Mouse (Mus musculus) kidney, adult 18-20 months (tissue): ENCODE data around the gene Tti1.

Experiments
- DNase-seq: peaks from one replicate; pipeline ENCODE4 v3.0.0; 2021

The Tti1 gene

GRCm38 (mm10) chr2:158037571-158037970, 9.3 kb upstream of the Tti1 start:
- DNase-seq: no peak

DNA sequence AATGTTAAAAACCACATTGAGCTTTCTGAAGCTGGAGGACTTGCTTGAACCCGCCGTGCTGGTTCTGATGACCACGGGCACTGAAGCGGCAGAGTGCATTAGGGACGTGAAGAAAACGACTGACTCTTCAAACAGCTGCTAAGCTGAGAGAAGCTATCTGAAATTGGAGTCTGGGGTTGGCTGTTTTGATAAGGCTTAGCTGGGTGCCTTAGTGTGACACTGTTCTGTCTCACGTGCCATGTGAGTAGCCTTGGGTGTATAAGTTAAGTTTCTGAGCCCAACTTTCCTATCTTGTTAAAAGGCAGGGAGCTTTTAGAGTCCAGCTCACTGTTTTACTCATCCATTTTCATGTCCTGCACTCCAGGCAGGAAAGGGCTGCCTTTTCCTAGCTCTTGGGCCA, 8.7 kb upstream of the Tti1 start:
- no peak for DNase-seq

DNA sequence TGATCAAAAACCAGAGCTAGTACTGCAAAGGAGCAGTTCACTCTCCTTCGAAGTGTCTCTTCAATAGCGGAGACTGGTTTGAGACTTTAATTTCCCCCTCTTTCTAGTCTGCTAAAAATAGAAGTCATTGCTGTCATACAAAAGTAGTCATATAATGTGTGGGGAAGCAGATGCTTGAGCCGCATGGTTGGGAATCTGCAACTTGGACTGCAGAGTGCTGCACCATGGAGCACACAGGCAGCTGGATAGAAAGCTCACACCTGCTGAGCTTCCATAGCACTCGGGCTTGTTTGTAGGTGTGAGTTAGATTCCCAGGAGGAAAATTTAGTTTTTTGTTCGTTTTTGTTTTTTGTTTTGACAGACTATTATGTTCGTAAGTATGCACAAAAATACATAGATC, 8.2 kb upstream of the Tti1 start:
- no peak for DNase-seq

GRCm38 (mm10) chr2:158035813-158036212, 7.6 kb upstream of the Tti1 start:
- no peak for DNase-seq

GRCm38 (mm10) chr2:158030007-158030406, 1.8 kb upstream of the Tti1 start:
- DNase-seq: no peak

GRCm38 (mm10) chr2:158027855-158028353, 329 bp downstream of the Tti1 start:
- no peak for DNase-seq

GRCm38 (mm10) chr2:158017330-158017729, 10.9 kb downstream of the Tti1 start:
- DNase-seq: no peak

DNA sequence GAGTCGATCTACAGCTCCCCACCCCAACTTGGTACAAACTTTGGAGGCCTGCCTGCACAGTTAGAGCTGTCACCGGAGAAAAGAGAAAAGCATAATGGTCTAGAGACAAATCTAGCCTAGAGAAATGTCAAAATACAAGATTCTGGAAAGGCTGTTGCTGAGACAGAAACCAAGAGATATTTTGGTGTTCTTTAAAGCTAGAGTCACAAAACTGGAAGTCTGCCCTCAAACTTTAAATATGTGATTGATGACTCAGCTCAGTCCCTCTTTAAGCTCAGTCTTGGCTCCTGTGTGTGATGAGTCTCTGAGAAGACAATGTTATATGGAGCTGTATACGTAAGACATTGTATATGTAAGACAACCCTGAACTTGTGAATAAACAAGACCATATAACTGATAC, 15.6 kb downstream of the Tti1 start:
- DNase-seq: no peak

DNA sequence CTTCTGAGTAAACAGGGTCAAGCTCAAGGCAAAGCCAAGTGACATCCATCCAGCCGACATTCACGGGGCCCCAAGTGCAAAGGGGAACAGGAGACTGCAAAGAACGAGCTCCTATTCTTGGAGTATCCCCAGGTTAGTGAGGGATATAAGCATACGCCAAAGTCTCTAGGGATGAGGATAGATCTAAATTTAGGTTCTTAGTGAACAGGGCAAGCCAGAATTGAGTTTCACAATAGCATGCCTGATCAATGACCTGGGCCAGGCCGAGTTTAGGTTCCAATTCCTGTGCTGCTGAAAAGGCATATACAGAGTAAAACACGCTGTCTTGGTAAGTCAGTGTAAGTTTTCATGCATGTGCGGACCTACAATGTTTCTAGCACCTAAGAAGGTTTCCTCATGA, 18.9 kb downstream of the Tti1 start:
- no peak for DNase-seq

GRCm38 (mm10) chr2:158005641-158006040, 22.6 kb downstream of the Tti1 start:
- no peak for DNase-seq

GRCm38 (mm10) chr2:158004620-158005019, 23.6 kb downstream of the Tti1 start:
- no peak for DNase-seq

GRCm38 (mm10) chr2:157998817-157999216, 29.4 kb downstream of the Tti1 start:
- DNase-seq: no peak

GRCm38 (mm10) chr2:157992501-157992900, 35.7 kb downstream of the Tti1 start:
- DNase-seq: peak; percentile 38

DNA sequence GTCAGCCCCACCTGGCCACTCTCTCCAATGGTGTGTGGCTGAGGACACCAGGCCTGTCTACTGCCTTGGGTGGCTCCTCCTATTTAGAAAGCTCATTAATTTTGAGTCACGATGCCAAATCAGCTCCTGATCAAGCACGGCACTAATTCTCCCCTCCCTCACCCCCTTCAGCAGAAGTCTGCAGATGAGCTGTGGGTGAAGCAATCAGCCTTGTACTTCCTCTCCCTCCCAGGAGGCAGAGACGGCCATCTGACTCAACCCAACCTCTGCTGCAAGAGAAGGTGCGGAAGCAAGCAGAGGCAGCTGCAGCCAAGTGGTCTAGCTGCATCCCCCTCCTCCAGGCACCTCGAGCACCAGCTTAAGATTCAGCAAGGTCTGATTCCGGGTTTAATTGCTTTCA, 37.2 kb downstream of the Tti1 start:
- no peak for DNase-seq

GRCm38 (mm10) chr2:157989946-157990345, 38.3 kb downstream of the Tti1 start:
- no peak for DNase-seq

- DNase-seq: no peak
Observed at GRCm38 (mm10) chr2:157988416-157989190, 39.6 kb downstream of the Tti1 start.

DNA sequence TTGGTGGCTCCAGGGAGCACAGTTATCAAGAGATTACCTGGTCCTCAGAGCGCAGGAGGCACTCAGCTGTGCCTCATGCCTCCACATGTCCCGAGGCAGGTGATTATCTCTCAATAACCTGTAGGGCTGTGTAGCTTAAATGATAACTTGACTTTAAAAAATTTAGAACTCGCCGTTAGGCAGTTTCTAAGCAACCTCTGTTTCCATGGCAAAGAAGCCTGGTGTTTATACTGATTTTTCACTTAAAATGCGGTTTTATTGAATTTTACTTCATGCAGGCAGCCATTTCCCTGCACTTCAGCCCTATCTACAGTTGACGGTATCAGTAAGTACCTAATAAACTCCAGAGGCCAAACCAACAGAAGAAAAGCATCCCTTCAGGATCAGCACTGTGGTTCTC, 42.0 kb downstream of the Tti1 start:
- DNase-seq: no peak

- no peak for DNase-seq
Observed at GRCm38 (mm10) chr2:157985611-157986010, 42.6 kb downstream of the Tti1 start.

- DNase-seq: no peak
Observed at GRCm38 (mm10) chr2:157983276-157983675, 45.0 kb downstream of the Tti1 start.

DNA sequence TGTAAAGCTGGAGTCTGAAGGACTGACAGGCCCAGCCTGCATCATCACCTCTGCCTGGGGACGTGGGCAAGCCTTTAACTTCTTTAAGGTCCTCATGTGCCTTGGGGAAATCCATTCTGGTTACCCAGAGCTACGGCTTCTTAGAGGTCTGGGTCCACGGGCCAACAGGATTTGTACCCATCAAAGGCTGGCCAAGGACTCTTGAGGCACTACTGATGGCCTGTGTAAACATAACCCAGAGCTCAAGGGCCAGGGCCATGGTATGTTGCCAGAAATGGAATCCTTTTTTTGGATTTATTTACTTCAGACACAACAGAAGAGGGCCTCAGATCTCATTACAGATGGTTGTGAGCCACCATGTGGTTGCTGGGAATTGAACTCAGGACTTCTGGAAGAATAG, 45.5 kb downstream of the Tti1 start:
- DNase-seq: no peak

- no peak for DNase-seq
Observed at GRCm38 (mm10) chr2:157979241-157979640, 49.0 kb downstream of the Tti1 start.

DNA sequence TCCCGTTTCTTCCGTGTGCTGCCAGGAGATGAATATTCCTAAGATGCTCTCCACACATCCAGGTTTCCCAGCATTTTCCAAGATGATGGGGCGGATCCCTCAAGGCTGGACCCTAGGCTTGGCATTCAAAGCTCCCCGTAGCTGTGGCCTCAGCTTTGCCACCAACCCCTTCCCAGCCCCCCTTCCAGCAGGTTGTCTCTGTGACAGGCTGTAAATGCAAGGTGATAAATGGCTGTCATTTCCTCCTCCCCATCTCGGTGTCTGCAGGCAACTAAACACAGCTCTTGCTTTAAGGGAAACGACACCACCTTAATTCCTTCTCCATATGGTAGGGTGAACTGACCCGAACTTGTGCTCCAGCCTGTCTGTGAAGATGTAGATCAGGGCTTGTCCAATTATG, 52.6 kb downstream of the Tti1 start:
- DNase-seq: no peak

DNA sequence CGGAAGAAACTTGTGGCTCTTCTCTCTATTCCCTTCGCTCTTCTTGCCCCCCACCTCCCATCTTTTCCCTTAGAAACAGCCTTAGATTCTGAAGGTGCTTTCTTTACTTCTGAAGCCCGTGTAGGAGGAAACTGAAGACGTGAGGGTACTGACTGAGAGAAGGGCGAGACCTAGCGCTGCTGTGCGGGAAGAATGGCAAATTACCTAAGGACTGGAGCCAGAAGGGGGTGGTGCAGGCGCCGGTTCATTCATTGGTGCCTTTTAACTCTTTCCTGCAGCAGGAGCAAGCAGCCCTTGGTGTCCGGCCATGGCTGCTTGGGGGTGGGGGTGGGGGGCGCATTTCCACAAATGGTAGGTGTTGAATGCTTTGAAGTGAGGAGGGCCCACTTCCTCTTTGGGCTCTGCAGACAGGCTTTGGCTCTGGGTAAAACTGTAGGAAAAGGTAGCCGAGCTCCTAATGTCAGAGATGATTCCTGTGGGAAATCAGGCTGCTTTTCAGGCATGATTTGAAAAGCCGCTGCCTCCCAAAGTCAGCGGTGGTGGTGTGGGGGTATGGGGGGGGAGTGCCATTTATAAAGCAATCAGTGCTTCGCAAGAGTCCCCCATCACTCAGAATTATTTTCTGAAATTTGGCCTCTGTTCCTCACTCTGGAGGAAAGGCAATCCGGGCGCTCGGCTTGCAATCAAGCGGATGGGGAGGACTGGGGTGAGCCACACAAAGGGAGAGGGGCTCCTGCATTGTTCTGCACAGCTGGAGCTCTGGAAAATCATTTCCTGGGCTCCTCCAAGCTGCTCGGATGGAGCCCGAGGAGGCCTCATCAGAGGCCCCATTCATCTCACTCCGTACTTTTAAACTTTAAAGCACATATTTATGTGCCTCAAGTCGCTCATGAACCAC, 53.4 kb downstream of the Tti1 start:
- DNase-seq: no peak

- peak; percentile 42 for DNase-seq
Observed at GRCm38 (mm10) chr2:157970669-157971068, 57.6 kb downstream of the Tti1 start.
